Mouse (Mus musculus): ENCODE data around the gene Adarb1. TPM values are rescaled to one million over a fixed set of nuclear protein-coding genes. Genes with fewer than 3 reads are reported as not detected.

Adarb1 gene
- 10.0 and 10.9 TPM in 2 replicates for polyA plus RNA-seq (2015; fragmentation: Nextera tagmentation; extraction: Ambion mirVana)

DNA sequence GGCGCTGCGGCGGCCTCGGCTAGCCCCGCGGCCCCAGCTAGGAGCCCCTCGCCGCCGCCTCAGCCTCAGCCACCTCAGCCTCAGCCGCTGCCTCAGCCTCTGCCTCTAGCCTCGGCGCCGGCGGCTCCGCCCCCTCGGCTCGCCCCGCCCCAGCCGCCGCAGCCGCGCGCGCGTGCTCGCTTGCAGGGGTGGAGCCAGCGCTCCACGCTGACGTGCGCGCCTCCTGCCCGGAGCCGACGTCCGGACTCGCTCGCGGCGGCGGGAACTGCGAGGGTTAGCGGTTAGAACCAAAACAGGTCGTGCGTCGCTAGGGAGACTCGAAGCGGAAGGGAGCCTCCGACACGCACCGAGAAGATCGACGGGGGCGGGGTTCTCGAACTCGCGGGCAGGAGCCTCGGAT is at the start of gene Adarb1:
Adarb1 (minus strand) TSS at position 133 of the 400 bp plus-strand sequence.
- Histone ChIP-seq H3K27me3 (peaks cover 22% of the 10 kb centered on the region), H3K4me3 (replicated peaks) (peak within 1 kb of the TSS; percentile 79), H3K9ac (replicated peaks) (peak within 1 kb of the TSS; percentile 83), H3K4me1 (replicated peaks) (peaks cover 21% of the 10 kb centered on the region), H3K36me3 (no peaks in the 10 kb centered on the region), H3K4me2 (replicated peaks) (peak within 1 kb of the TSS; percentile 98), H3K9me3 (peaks cover 3% of the 10 kb centered on the region; the same call in 1 of the 2 replicates), H3K27ac (peak within 1 kb of the TSS; percentile 80)
- WGBS, result 0% methylated on average over 57 of the region's 57 CpGs
- ATAC-seq, result peak; percentile 96

DNA sequence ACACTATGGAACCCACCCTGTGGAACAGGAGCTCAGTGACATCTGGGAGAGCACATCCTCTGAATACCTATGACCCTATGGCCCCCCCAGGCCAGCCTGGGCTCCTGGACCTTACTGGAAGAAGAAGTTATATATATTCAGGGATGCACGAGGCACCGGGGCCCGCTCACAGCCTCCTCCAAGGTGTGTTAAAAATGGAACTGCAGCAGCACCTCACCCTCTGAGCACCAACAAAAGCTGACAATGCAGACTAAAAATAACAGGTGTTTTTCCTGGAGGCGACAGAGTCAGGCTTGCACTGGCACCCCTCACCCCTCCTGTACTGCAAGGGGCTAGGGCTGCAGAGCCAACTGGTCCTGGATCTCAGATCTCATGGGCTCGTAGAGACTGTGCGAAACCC is 49.3 kb upstream of the Adarb1 start:
- Histone ChIP-seq H3K4me3 (replicated peaks) (no peak overlapping the region), H3K36me3 (no peaks in the 10 kb centered on the region), H3K9me3 (no peaks in the 10 kb centered on the region), H3K27me3 (no peaks in the 10 kb centered on the region), H3K4me1 (replicated peaks) (no peaks in the 10 kb centered on the region), H3K9ac (replicated peaks) (no peak overlapping the region), H3K27ac (no peak overlapping the region), H3K4me2 (replicated peaks) (no peak overlapping the region)
- 89% methylated on average over 6 of the region's 6 CpGs for WGBS
- ATAC-seq, result no peak

DNA sequence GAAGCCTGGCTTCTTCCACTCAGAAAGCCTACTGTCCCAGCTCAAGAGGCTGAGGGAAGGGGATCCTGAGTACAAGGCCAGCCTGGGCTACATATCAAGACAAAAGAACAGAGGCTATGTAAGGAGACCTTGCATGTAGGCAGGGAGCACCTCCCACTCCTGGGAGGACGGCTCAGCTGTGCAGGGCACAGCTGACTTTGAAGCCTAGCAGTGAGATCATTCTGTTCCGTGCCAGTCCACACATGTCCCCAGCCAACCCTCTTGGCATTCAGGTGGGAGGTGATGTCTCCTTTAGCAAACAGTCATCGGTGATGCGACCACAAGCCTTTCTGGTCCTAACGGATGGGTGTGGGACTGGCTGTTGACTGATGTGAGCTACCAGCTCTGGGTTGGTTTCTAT is 47.8 kb upstream of the Adarb1 start:
- no peaks in the 10 kb centered on the region for H3K9me3 ChIP-seq
- ATAC-seq, result no peak
- H3K27ac ChIP-seq, result no peak overlapping the region
- no peak overlapping the region for H3K9ac ChIP-seq (replicated peaks)
- H3K36me3 ChIP-seq, result no peaks in the 10 kb centered on the region
- no peak overlapping the region for H3K4me2 ChIP-seq (replicated peaks)
- no peak overlapping the region for H3K4me3 ChIP-seq (replicated peaks)
- H3K4me1 ChIP-seq (replicated peaks), result no peaks in the 10 kb centered on the region
- 83% methylated on average over 5 of the region's 5 CpGs for WGBS
- no peaks in the 10 kb centered on the region for H3K27me3 ChIP-seq

DNA sequence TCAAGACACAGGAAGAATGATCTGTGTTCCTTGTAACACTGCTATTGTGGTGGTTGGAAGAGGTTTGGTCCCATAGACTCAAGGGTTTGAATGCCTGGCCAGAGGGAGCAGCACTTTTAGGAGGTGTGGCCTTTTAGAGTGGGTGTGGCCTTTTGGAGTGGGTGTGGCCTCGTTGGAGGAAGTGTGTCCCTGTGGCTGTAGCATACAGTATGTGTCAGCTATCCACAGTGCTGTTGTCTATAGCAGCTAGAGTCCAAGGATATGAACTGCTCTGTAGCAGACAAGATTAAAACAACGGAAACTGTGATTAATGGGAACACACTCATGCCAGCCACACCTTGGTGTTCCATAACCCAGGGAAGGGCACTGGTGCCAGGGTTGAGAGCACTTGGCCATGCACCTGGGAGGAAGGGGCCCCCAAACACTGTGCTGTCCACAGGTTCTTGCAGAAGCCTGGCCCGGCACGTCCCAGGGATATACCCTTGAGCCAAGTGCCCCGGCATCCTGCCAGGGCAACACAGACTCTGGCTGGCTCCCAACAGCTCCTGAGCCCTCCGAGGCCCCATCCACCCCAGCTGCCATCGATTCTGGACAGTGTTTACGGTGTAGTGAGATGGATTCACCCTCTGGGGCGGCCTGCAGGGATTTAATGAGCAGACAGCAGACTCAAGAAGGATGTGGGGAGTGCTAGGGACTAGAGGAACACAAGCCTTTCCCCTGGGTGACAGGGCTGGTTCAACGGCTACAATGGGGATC is 46.3 kb upstream of the Adarb1 start:
- Histone ChIP-seq H3K9ac (replicated peaks) (no peak overlapping the region), H3K9me3 (no peaks in the 10 kb centered on the region), H3K4me1 (replicated peaks) (no peaks in the 10 kb centered on the region), H3K36me3 (no peaks in the 10 kb centered on the region), H3K4me3 (replicated peaks) (no peak overlapping the region), H3K27ac (no peak overlapping the region), H3K27me3 (no peaks in the 10 kb centered on the region), H3K4me2 (replicated peaks) (no peak overlapping the region)
- WGBS, result 76% methylated on average over 10 of the region's 10 CpGs
- ATAC-seq, result no peak

DNA sequence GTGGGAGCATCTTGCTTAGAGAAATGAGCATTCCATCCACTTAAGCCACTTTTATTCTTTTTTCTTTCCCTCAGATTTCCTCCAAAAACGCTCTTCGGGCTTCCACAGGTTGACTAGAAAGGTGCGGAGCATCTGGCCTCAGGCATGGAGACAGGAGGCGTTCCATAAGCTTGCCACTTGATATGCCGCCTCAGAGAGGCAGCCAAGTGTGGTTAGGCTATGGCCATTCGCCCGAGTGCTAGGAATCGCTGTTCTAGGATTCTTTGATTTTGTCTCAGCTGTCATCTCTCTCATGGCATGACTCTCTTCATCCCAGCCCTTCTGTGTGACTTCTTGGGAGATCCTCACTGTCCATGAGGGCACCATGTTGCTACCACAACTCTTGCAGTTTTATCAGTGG is 43.1 kb upstream of the Adarb1 start:
- no peaks in the 10 kb centered on the region for H3K4me1 ChIP-seq (replicated peaks)
- no peak overlapping the region for H3K4me2 ChIP-seq (replicated peaks)
- no peaks in the 10 kb centered on the region for H3K27me3 ChIP-seq
- no peaks in the 10 kb centered on the region for H3K9me3 ChIP-seq
- no peak overlapping the region for H3K9ac ChIP-seq (replicated peaks)
- 91% methylated on average over 8 of the region's 8 CpGs for WGBS
- ATAC-seq, result no peak
- H3K27ac ChIP-seq, result no peak overlapping the region
- no peaks in the 10 kb centered on the region for H3K36me3 ChIP-seq
- H3K4me3 ChIP-seq (replicated peaks), result no peak overlapping the region

DNA sequence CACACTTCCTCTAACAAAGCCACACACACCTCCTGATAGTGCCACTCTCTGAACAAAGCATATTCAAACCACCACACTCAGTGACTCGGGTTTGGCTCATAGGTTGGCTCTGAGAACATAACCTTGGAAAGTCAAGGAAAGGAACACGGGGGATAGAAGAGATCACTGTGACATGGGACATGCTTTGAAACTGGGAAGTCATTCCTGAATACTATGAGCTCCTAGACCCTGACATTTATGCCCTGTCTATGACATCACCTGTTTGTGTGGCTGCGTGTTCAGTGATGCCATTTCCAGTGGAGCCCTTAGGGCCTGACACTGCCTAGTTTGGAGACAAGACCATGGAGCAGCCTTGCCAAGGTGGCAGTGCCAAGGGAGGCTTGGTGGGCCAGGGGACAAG is 39.6 kb upstream of the Adarb1 start:
- Histone ChIP-seq H3K4me3 (replicated peaks) (no peak overlapping the region), H3K4me2 (replicated peaks) (no peak overlapping the region), H3K9ac (replicated peaks) (no peak overlapping the region), H3K4me1 (replicated peaks) (no peaks in the 10 kb centered on the region), H3K36me3 (no peaks in the 10 kb centered on the region), H3K27me3 (no peaks in the 10 kb centered on the region), H3K27ac (no peak overlapping the region), H3K9me3 (no peaks in the 10 kb centered on the region)
- WGBS, result 83% methylated on average over 3 of the region's 3 CpGs
- ATAC-seq, result no peak

DNA sequence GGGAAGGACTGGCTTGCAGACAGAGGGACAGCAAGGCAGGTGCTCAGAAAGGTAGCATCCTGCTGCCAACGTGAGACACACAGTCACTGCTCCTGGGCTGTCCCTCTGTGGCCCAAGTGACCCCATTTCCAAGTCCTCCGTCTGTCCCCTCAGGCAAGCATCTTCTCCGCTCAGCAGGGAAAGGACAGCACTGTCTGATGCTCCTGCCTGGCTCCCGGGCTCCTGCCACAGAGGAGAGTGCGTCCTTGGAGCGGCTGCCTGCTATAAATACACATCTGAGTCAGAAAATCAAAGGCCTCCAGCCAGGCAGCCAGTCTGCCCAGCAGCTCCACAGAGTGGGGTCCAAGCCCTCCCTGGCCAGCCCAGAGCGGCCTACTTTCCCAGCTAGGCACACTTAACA is 38.4 kb upstream of the Adarb1 start:
- H3K4me1 ChIP-seq (replicated peaks), result no peaks in the 10 kb centered on the region
- no peak overlapping the region for H3K9ac ChIP-seq (replicated peaks)
- no peak overlapping the region for H3K27ac ChIP-seq
- no peaks in the 10 kb centered on the region for H3K9me3 ChIP-seq
- no peaks in the 10 kb centered on the region for H3K36me3 ChIP-seq
- H3K4me2 ChIP-seq (replicated peaks), result no peak overlapping the region
- ATAC-seq, result no peak
- 63% methylated on average over 7 of the region's 7 CpGs for WGBS
- H3K27me3 ChIP-seq, result no peaks in the 10 kb centered on the region
- no peak overlapping the region for H3K4me3 ChIP-seq (replicated peaks)

DNA sequence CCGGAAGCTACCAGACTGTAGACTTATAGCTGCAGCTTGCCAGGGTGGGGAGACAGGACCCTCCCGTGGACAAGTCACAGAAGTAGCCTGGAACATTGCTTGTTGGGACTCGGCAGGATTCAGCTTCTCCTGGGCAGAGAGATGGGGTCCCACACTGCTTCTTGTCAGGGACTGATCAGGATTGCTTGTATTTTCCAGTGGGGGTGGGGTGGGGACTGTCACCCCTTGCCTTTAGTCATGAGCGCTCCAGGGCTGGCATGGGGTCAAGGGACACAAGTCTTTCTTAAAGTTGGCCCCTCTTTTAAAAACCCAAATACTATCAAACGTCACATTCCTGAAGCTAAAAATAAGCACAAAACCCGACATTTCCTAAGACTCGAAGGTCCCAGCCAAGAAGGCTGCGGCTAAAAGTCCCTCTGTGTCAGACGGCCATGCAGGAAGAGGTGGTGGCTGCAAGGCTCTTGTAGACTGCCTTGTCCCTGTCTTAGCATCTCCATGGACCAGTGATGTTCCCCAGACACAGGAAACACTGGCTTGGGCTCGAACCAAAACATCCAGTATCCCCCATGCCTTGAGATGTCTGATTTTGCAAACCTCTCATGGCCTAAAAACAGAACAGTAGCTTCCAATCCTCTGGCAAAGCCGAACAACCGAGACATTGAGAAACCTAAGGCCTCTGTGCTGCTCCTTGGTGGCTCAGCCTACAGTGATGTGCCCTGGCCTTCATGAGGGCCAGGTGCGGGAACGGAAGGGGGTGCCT is 37.4 kb upstream of the Adarb1 start:
- Histone ChIP-seq H3K36me3 (no peaks in the 10 kb centered on the region), H3K4me3 (replicated peaks) (no peak overlapping the region), H3K9me3 (no peaks in the 10 kb centered on the region), H3K4me2 (replicated peaks) (no peak overlapping the region), H3K4me1 (replicated peaks) (no peaks in the 10 kb centered on the region), H3K27me3 (no peaks in the 10 kb centered on the region), H3K27ac (no peak overlapping the region), H3K9ac (replicated peaks) (no peak overlapping the region)
- ATAC-seq, result no peak
- 84% methylated on average over 14 of the region's 14 CpGs for WGBS

DNA sequence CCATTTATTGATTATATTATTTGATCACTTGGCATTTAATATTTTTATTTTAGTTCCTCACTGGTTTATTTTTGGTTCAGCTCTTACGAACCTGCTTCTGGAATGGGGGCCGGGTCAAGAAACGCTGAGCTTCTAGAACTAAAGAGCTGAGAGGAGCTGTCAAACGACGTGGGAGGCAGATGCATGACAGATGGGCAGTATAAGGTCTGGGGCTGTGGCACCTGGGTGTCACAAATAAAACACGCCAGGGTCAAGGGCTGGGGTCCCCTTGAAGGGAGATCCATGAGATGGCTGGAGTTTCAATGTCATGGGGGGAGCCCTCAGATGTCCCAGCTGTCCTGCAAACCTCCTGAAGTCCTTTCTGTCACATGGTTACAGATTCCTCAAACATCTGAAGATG is 36.7 kb upstream of the Adarb1 start:
- WGBS, result 84% methylated on average over 6 of the region's 6 CpGs
- Histone ChIP-seq H3K27ac (no peak overlapping the region), H3K36me3 (no peaks in the 10 kb centered on the region), H3K9ac (replicated peaks) (no peak overlapping the region), H3K4me2 (replicated peaks) (no peak overlapping the region), H3K9me3 (no peaks in the 10 kb centered on the region), H3K4me3 (replicated peaks) (no peak overlapping the region), H3K4me1 (replicated peaks) (no peaks in the 10 kb centered on the region), H3K27me3 (no peaks in the 10 kb centered on the region)
- no peak for ATAC-seq

DNA sequence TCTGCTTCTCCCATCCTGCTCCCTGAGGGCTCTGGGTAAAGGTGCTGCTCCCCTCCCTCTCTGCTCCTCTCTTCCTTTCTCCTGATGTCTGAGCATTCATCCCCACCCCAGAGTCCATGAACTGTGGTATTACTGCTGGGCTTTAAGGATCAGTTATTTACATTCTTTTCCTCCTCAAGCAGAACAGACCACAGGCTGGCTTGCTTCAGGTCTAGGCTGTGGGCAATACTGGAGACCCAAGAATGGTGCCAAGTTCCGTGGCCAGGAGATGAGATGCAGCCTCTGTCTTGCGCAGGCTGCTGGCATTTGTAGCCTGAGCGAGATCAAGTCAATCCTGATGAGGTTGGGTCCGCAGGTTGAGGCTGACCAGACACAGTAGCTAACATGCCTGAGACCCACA is 33.8 kb upstream of the Adarb1 start:
- Histone ChIP-seq H3K4me2 (replicated peaks) (no peak overlapping the region), H3K9me3 (no peaks in the 10 kb centered on the region), H3K27me3 (no peaks in the 10 kb centered on the region), H3K36me3 (no peaks in the 10 kb centered on the region), H3K4me3 (replicated peaks) (no peak overlapping the region), H3K9ac (replicated peaks) (no peak overlapping the region), H3K4me1 (replicated peaks) (peaks cover 6% of the 10 kb centered on the region; the same call in 1 of the 2 replicates), H3K27ac (no peak overlapping the region)
- WGBS, result 92% methylated on average over 4 of the region's 4 CpGs
- ATAC-seq, result no peak

DNA sequence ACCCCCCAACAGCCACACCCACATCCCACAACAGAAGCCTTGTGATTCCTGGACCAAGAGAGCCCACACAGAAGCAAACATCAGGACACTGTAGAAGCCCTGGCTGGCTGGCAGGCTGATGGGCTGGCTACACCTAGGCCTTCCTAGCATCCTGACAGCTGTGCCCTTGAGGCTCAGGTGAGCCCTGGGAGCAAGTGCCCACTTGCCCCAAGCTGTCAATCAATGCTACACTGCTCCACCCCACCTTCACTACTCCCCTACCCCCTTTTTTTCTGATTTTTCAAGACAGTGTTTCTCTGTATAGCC is 32.0 kb upstream of the Adarb1 start:
- H3K4me2 ChIP-seq (replicated peaks), result no peak overlapping the region
- H3K9ac ChIP-seq (replicated peaks), result no peak overlapping the region
- no peak overlapping the region for H3K27ac ChIP-seq
- no peak overlapping the region for H3K4me3 ChIP-seq (replicated peaks)
- H3K36me3 ChIP-seq, result no peaks in the 10 kb centered on the region
- H3K4me1 ChIP-seq (replicated peaks), result peaks cover 6% of the 10 kb centered on the region; the same call in 1 of the 2 replicates
- H3K27me3 ChIP-seq, result no peaks in the 10 kb centered on the region
- no peaks in the 10 kb centered on the region for H3K9me3 ChIP-seq
- ATAC-seq, result no peak

DNA sequence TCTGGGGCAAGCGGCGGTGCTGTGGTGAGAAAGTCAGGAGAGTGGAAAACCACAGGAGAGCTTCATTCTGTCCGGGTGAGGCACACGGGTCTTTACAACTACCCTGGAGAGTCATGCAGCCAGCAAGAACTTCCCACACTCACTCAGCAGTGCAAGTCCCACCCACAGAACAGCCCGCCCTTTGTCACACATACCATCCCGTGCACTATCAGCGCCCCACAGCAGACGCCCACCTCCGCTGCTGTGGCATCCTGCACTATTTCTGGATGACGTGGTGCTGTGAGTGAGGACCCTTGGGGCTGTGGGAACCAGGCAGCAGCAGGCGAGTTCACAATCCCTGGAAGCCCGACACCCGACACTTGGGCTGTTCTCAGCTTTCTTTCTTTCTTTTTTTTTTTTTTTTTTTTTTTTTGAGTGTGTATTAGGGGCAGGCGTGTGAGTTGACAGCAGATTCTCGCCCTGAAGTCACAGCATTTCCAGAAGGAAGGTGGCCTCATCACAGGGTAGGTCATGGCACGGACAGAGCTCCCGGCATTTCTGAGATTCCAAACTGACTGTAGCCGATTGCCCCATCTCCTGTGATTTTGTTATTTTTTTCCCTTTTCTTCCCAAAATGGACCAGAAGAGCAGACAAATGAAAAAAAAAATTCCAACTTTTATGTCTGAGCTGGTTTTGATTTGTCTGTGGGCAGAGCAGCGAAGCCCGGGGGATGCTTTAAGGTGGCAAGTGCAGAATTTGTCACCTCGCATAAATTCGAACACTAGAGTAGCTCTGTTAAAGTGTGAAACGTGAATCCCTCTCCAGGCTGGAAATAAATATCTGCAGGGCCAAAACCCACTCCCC is 31.5 kb upstream of the Adarb1 start:
- peak overlapping the region; percentile 22; the same call in 1 of the 2 replicates for H3K4me2 ChIP-seq (replicated peaks)
- H3K27me3 ChIP-seq, result no peaks in the 10 kb centered on the region
- H3K9ac ChIP-seq (replicated peaks), result no peak overlapping the region
- no peak overlapping the region for H3K4me3 ChIP-seq (replicated peaks)
- peaks cover 6% of the 10 kb centered on the region; the same call in 1 of the 2 replicates for H3K4me1 ChIP-seq (replicated peaks)
- WGBS, result 50% methylated on average over 23 of the region's 23 CpGs
- no peaks in the 10 kb centered on the region for H3K9me3 ChIP-seq
- no peaks in the 10 kb centered on the region for H3K36me3 ChIP-seq
- H3K27ac ChIP-seq, result no peak overlapping the region
- ATAC-seq, result no peak

All from midbrain, embryonic 13.5 days (tissue).